Mouse (Mus musculus) forebrain, postnatal 0 days (tissue): ENCODE measurements at regions not wholly inside any gene's neighbourhood (a gene's known extent, or its start where the extent isn't known, plus 50 kb on each side); places are given as distances from the start of the nearest gene placed in this dataset.
A peak's percentile ranks its signal among the peaks of the same experiment; 100 is the strongest.

Experiments
- ATAC-seq: fragments of 200-750 bp; cut with Nextera tagmentation; 2 replicates; pipeline ENCODE4 v1.8.0; 2017; ENCODE audit warnings: mild to moderate bottlenecking, moderate library complexity
- DNase-seq: peaks from one replicate; pipeline ENCODE4 v3.0.0-alpha.2; 2015
- H3K27ac ChIP-seq: fragments of 300-500 bp; sonication (generic); 2 replicates; pipeline ENCODE4 v1.5.1; 2014; ENCODE audit warnings: low read depth, mild to moderate bottlenecking, antibody characterized with exemption, low read length, moderate library complexity, mixed read lengths
- H3K27me3 ChIP-seq: fragments of 300-500 bp; sonication (generic); 2 replicates; pipeline ENCODE4 v1.6.1; 2014; ENCODE audit warnings: mild to moderate bottlenecking, low read length, mixed read lengths; ENCODE audit not compliant: insufficient read depth
- H3K36me3 ChIP-seq: fragments of 300-500 bp; sonication (generic); 2 replicates; pipeline ENCODE4 v1.6.1; 2014; ENCODE audit warnings: mild to moderate bottlenecking, moderate library complexity; ENCODE audit not compliant: insufficient read depth
- H3K4me1 ChIP-seq: fragments of 300-500 bp; sonication (generic); 2 replicates; pipeline ENCODE4 v1.6.1; 2014; ENCODE audit warnings: antibody characterized with exemption; ENCODE audit not compliant: insufficient read depth
- H3K4me2 ChIP-seq: fragments of 300-500 bp; sonication (generic); 2 replicates; pipeline ENCODE4 v1.6.1; 2014; ENCODE audit warnings: low read depth, mild to moderate bottlenecking, moderate library complexity
- H3K4me3 ChIP-seq: fragments of 300-500 bp; sonication (generic); 2 replicates; pipeline ENCODE4 v1.5.1; 2014; ENCODE audit warnings: low read depth, low read length, mixed read lengths
- H3K9ac ChIP-seq: fragments of 300-500 bp; sonication (generic); 2 replicates; pipeline ENCODE4 v1.6.1; 2014; ENCODE audit warnings: mild to moderate bottlenecking
- H3K9me3 ChIP-seq: fragments of 300-500 bp; sonication (generic); 2 replicates; pipeline ENCODE4 v1.6.1; 2016; ENCODE audit warnings: low read length
- CTCF ChIP-seq: sonication (generic); IDR thresholded peaks from 2 replicates; pipeline ENCODE4 v1.5.1; 2016; ENCODE audit warnings: antibody characterized with exemption, control low read depth, low read depth
- WGBS: fragments of 180-500 bp; shearing (Covaris S2); extraction: QIAGEN DNeasy Blood & Tissue Kit; methylation state at CpG from one replicate; pipeline ENCODE4 v1.1.7; 2014; 5-methylcytosine and 5-hydroxymethylcytosine counted together

- WGBS, result 38% methylated on average over 3 of the region's 3 CpGs
- Histone ChIP-seq H3K9me3 (no peaks in the 10 kb centered on the region), H3K27me3 (no peaks in the 10 kb centered on the region), H3K9ac (no peak overlapping the region), H3K4me2 (no peak overlapping the region), H3K4me3 (no peak overlapping the region), H3K27ac (no peak overlapping the region), H3K4me1 (no peaks in the 10 kb centered on the region), H3K36me3 (no peaks in the 10 kb centered on the region)
- DNase-seq (no peak), ATAC-seq (no peak)
- TF ChIP-seq CTCF, result no peak
Observed at GRCm38 (mm10) chr2:92704035-92704434, 104.5 kb downstream of the Chst1 start.

DNA sequence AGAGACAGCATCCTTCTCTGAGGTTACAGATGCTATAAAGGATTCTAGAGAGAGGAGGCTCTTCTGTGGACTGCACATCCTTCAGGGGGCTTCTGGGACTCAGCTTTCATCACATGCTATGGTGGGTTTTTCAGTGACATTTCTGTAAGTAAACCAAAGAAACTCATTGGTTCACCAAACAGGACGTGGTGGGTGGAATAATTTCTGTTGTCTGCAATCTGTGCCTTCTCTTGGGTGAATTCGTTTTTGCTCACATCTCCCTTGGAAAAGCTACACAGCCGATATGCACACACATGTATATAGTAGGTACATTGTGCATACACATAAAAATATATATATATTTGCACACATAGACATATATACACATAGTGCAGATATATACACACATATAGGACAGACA lies 110.2 kb downstream of the Chst1 start:
- Histone ChIP-seq H3K9ac (no peak overlapping the region), H3K27me3 (no peaks in the 10 kb centered on the region), H3K4me1 (peaks cover 12% of the 10 kb centered on the region), H3K9me3 (no peaks in the 10 kb centered on the region), H3K4me3 (no peak overlapping the region), H3K27ac (no peak overlapping the region), H3K4me2 (no peak overlapping the region), H3K36me3 (no peaks in the 10 kb centered on the region)
- ATAC-seq, result no peak
- 81% methylated on average over 3 of the region's 3 CpGs for WGBS
- no peak for TF ChIP-seq CTCF
- no peak for DNase-seq

- peak; percentile 30; the same call in 1 of the 2 replicates for ATAC-seq
- no peaks in the 10 kb centered on the region for H3K9me3 ChIP-seq
- no peak for TF ChIP-seq CTCF
- WGBS, result 36% methylated on average over 15 of the region's 15 CpGs
- peaks cover 12% of the 10 kb centered on the region for H3K4me1 ChIP-seq
- DNase-seq, result peak; percentile 48
- H3K4me3 ChIP-seq, result no peak overlapping the region
- no peak overlapping the region for H3K9ac ChIP-seq
- no peak overlapping the region for H3K27ac ChIP-seq
- no peaks in the 10 kb centered on the region for H3K27me3 ChIP-seq
- no peaks in the 10 kb centered on the region for H3K36me3 ChIP-seq
- H3K4me2 ChIP-seq, result 0 out of 2 replicates have a peak overlapping the region, but pooled peaks have one; percentile 3
Observed at GRCm38 (mm10) chr2:92711122-92711777, 111.7 kb downstream of the Chst1 start.

DNA sequence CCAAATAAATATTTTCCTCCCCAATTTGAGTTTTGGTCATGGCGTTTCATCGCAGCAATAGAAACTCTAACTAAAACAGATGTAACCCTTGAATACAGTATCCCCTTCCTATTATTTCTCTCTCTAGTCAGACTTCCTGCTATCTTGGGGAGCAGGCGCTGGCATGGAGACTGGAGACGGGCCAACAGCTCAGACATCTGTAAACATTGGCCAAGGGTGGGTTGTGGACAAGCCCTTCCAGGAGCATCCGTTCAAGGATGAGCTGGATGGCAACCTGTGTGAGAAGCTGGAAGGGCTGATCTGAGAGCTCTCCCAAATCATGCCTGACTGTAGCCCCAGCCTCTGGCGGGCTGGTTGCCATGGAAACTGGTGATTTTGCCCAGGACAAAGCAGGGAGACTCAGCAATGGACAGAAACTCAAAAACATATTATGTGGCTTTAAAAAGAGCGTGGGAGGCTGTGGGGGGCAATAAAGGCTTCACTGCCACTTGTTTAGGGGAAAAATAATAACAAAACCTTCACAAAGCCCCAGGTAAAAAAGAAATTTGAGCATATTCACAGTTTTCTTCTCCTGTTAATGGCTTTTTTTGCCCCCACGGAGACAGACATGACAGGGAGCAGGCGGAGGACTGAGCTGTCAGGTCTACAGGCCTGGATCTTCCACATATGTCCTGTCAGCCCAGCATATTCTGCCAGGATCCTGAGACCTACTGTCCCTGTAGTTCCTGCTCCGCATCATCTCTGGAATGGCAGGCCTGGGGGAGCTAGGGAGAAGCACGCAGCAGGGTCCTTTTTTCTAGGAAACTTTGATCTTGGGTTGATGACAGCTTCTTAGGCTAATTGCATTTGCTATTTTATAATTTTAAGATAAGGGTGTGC lies 113.0 kb downstream of the Chst1 start:
- Histone ChIP-seq H3K36me3 (no peaks in the 10 kb centered on the region), H3K4me3 (no peak overlapping the region), H3K9ac (no peak overlapping the region), H3K9me3 (no peaks in the 10 kb centered on the region), H3K4me2 (0 out of 2 replicates have a peak overlapping the region, but pooled peaks have one; percentile 1), H3K4me1 (peaks cover 12% of the 10 kb centered on the region), H3K27me3 (no peaks in the 10 kb centered on the region), H3K27ac (peak overlapping the region; percentile 79)
- no peak for TF ChIP-seq CTCF
- 28% methylated on average over 11 of the region's 11 CpGs for WGBS
- peak; percentile 86 for DNase-seq
- ATAC-seq, result peak; percentile 88

- Histone ChIP-seq H3K27ac (no peak overlapping the region), H3K4me2 (no peak overlapping the region), H3K4me3 (no peak overlapping the region), H3K27me3 (no peaks in the 10 kb centered on the region), H3K9me3 (no peaks in the 10 kb centered on the region), H3K4me1 (peaks cover 4% of the 10 kb centered on the region; the same call in 1 of the 2 replicates), H3K9ac (no peak overlapping the region), H3K36me3 (no peaks in the 10 kb centered on the region)
- no peak for ATAC-seq
- TF ChIP-seq CTCF, result no peak
- 79% methylated on average over 3 of the region's 3 CpGs for whole genome bisulfite sequencing
- no peak for DNase-seq
Observed at GRCm38 (mm10) chr2:92717706-92718105, 118.2 kb downstream of the Chst1 start.

- no peak for TF ChIP-seq CTCF
- H3K4me3 ChIP-seq, result no peak overlapping the region
- 81% methylated on average over 3 of the region's 3 CpGs for WGBS
Observed at GRCm38 (mm10) chr2:92721951-92722350, 122.4 kb downstream of the Chst1 start.

More at GRCm38 (mm10) chr2:92721951-92722350, 122.4 kb downstream of the Chst1 start:
- Histone ChIP-seq H3K36me3 (no peaks in the 10 kb centered on the region), H3K4me2 (no peak overlapping the region), H3K9ac (no peak overlapping the region), H3K27me3 (no peaks in the 10 kb centered on the region), H3K27ac (no peak overlapping the region), H3K4me1 (0 out of 2 replicates have a peak, but pooled peaks cover 3% of the 10 kb centered on the region), H3K9me3 (no peaks in the 10 kb centered on the region)
- DNase-seq (no peak), ATAC-seq (no peak)
